Mouse (Mus musculus): Measurements from ENCODE around the gene Fam47e.
"Not testable (repeated sequence)": the region's sequence is repeated elsewhere in the genome, so short reads cannot be mapped to it uniquely, and the experiment has no call there.

The Fam47e gene

GRCm38 (mm10) chr5:92554891-92555511 lies at the start of gene Fam47e:
Gene Fam47e, plus strand, starts transcription at chr5:92555069.
- no peak for DNase-seq (ENCODE audit: low read depth, low spot score)

GRCm38 (mm10) chr5:92505402-92505865 lies 49.4 kb upstream of the Fam47e start:
- peak; percentile 93 for DNase-seq (ENCODE audit: low read depth, low spot score)

DNA sequence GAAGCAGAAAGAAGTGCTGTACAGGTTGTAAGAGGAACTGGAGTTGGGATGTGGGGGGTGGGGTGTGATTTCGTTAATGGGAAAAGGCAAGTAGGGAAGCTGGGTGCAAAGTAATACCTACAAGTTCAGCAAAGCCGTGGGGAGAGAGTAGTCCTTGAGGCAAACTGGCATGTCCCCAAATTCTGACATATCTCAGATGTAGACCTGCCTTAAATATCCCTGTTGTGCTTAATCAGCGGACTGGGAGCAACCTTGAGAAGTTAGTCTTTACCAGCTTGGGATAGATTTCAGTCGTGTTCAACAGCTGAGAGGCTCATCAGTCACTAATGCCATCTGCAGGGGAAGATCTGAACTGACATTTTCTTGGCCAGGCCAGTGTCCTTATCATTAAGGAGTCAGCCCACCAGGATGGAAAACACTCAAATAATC lies 48.6 kb upstream of the Fam47e start:
- no peak for DNase-seq (ENCODE audit: low read depth, low spot score)

DNA sequence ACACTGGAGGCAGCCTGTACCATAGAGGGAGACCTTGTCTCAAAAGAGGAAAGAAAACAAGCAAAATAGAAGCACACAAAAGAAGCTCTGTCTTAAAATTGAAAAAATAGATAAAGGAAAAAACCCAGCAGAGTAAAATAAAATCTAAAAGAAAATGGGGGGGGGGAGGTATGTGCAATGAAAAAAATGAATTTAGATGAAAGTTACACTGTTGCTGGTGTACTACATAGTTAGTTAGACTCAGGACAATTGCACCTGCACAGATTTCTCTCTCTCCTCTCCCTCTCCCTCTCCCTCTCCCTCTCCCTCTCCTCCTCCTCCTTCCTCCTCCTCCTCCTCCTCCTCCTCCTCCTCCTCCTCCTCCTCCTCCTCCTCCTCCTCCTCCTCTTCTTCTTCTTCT lies 48.1 kb upstream of the Fam47e start, which contains the start of gene Scarb2:
TSS of gene Scarb2 (minus strand) at position 101 of the 400 bp plus-strand sequence.
- DNase-seq (ENCODE audit: low read depth, low spot score): no peak

DNA sequence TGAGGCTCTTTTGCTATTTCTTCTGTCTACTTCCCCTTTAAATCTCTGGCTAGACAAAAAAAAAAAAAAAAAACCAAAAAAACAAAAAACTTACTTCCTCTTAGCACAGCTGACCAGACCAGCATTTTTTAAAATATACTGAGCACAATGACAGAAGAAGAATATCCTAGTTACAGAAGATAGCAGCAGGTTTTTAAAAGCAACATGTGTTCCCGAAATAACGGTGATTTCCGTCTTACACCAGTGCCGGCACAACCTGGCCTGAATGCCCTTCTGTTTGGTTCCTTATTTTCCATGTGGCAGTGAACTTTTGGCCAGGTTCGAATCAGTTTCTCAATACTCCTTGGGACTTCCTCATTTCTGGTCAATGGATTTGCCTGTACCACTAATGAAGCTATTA lies 46.0 kb upstream of the Fam47e start:
- no peak for DNase-seq (ENCODE audit: low read depth, low spot score)

DNA sequence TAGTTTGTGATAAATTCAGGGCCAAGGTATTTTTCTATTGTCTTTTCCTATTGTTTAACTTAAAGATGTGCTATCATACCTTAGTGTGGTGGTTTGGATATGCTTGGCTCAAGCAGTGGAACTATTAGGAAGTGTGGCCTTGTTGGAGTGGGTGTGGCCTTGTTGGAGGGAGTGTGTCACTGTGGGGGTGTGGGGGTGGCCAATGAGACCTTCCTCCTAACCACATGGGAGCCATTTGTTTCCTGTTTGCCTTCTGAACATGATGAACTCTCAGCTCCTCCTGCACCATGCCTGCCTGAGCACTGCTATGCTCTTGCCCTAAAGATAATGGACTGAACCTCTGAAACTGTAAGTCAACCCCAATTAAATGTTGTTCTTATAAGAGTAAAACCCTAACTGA lies 43.6 kb upstream of the Fam47e start:
- no peak for DNase-seq (ENCODE audit: low read depth, low spot score)

DNA sequence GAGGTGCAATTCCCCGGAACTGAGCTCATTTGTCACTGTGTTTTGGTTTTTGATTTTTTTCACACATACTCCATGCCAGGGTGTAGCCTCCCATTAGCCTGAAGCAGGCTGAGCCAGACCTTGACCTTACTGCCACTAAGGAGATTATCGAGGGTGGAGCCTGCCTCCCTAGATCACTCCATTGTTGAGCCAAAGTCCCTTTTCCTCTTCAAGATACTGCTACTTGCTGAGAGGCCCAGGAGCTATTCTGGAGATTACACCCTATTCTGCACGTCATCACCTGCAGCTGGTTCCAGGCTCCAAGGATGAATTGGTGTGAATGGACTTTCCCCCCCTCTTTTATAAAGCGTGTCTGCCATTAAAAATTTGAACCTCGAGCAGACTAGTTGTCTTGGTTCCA lies 42.8 kb upstream of the Fam47e start:
- no peak for DNase-seq (ENCODE audit: low read depth, low spot score)

DNA sequence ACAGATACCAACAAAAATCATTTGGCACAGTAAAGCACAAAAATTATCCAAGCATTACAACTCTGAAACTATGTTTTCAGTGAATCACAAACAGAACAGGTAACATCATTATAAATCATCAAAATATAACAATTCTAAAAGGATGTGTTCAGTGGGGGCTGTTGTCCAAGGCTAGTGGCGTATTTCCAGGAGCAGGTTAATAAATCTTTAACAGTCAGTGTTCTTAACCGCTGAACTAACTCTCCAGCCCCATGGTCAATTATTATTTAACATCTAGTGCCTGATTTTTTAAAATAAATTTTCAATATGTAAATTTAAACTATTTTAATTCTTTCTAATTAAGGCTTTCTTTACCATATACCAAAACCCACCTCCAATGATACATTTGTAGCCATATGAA lies 33.7 kb upstream of the Fam47e start:
- DNase-seq (ENCODE audit: low read depth, low spot score): not testable (repeated sequence)

- no peak for DNase-seq (ENCODE audit: low read depth, low spot score)
These were observed 30.0 kb upstream of the Fam47e start for GRCm38 (mm10) chr5:92524821-92525258.

DNA sequence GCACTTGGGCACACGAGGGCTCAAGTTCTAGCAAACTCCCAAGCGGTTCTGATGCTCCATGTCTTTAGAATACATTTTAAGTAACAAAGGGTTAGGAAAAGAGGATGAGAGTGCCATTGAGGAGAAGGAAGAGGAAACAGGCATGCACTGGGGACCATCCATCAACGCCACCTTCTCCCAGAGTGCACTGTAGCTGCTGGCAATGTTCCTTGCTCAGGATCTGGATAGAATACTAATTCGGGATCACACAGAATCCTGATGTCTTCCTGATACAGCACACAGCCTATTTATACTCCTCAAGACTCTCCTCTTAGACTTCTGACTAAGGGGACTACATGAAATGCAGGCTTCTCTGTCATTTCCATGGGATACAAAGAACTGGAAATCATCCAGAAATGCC lies 15.2 kb upstream of the Fam47e start:
- no peak for DNase-seq (ENCODE audit: low read depth, low spot score)

- DNase-seq (ENCODE audit: low read depth, low spot score): no peak
These were observed 2.3 kb upstream of the Fam47e start for GRCm38 (mm10) chr5:92552611-92553010.

DNA sequence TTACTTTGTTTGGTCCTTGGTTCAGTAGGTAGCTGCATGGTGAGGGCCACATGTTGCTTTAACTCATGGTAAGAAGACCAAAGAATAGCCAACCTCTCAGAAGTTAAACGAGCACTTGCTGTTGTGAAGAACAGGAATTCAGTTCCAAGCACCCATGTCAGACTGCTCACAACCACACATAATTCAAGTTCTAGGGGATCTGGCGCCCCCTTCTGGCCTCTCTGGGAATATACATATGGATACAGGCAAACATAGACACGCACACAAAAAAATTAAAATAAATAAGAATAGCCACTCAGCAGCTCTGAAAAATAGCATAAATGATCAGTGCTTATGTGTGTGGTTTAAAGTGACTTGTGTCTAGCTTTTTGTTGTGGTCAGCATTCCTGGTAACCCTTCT lies 930 bp upstream of the Fam47e start:
- no peak for DNase-seq (ENCODE audit: low read depth, low spot score)

DNA sequence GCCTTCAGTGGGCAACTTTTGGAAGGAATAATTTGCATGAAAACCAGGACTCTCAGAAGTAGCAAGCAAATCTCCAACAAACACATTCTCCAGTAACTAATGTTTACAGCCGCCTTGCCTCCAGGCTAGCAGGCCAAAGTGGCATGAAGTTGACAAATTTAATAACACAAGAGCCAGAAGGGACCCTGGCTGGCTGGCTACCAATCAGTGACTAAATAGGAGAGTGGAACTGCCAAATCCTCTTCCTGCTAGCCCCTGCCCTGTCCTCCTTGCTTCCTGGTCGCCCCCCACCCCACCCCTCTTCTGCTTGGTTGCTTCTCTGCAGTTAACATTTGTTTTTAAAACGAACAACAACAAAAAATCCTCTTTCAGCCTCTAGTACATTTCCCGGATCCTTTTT lies 426 bp upstream of the Fam47e start:
- DNase-seq (ENCODE audit: low read depth, low spot score): no peak

DNA sequence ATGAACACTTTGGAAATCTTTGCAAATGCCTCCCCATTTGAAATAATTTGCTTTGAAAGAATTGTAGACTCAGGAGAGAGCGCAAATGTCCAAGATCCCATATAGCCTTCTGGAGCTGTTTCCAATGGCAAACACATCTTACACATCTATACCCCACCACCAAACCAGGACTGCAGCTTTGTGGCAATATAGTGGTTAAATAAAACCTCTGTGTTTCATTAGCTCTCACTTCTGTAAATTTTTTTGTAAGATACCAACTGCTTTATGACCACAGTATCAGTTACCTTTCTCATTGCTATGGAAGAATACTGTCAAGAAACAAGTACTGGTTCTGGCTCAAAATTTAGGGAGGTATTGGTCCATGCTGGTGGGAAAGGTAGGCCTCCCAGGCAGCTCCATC lies 1.0 kb downstream of the Fam47e start:
- DNase-seq (ENCODE audit: low read depth, low spot score): no peak

DNA sequence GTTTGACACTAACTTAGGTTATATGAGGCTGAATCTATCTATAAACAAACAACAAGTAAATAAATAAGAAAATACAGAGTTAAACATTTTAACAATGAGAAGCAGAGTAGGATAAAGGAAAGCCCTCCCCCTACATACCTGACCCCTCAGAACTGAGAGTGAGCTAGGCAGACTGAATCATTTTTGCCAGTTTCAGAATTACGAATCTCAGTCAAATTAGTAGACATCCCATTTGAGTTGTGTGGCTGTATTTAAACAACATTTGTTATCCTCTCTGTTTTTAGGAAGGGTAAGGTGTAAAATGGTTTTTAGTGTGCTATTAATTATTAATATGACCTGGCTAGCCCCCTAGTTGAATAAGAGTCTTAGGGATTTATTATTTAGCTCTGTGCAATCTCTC lies 2.6 kb downstream of the Fam47e start:
- DNase-seq (ENCODE audit: low read depth, low spot score): no peak

DNA sequence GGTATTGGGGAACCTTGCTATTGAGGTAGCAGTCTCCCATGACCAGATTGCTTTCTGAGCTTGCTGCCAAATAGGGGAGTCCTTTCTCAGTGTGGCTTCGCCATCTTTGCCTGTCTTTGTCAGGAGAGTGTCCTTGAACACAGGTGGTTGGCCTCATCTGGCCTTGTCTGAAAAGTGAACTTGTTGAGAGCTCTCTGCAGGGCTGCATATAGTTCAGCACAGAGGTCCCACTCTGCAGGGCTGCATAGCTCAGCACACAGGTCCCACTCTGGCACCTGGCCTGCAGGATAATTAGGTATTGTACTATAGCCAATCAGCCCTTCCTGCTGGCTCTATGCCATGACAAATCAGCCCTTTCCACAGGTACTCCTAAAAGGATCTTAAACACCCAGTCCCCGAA lies 5.3 kb downstream of the Fam47e start:
- DNase-seq (ENCODE audit: low read depth, low spot score): no peak

- no peak for DNase-seq (ENCODE audit: low read depth, low spot score)
These were observed 7.1 kb downstream of the Fam47e start for GRCm38 (mm10) chr5:92562002-92562401.

DNA sequence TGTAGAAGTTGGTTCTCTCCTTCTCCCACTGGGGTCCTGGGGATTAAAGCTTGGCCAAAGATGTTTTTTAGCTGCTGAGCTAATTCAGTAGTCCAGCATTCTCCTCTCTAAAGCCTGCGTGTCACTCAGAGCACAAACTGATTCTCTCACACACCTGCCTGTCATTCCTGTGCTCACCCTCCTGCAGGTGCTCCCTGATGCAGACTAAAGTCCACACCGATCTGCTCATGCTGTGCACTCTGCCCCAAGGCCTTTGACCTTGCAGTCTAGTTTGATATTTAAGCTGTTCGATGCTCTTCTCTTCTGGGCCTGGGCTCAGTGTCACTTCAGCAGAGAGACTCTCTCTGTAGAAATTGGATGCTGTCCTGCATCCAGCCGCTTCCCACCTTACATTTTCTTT lies 16.4 kb downstream of the Fam47e start:
- DNase-seq (ENCODE audit: low read depth, low spot score): no peak

DNA sequence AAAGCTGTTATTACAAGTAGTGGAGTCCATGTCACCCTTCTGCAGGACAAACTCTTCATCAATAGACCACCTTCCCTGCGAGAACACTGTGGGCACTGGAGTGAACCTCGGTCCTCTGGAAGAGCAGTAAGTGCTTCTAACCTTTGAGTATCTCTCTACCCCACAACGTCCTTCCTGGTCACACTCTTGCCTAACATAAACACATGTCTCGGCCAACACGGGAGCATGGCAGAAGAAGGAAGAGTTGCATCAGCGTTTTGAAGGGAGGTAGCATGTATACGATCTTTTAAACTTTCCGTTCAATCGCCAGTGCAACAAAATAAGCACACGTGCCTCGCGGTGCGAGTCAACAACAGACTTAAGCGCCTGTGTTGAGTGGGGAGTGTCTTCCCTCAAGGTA lies 24.7 kb downstream of the Fam47e start:
- DNase-seq (ENCODE audit: low read depth, low spot score): no peak

DNA sequence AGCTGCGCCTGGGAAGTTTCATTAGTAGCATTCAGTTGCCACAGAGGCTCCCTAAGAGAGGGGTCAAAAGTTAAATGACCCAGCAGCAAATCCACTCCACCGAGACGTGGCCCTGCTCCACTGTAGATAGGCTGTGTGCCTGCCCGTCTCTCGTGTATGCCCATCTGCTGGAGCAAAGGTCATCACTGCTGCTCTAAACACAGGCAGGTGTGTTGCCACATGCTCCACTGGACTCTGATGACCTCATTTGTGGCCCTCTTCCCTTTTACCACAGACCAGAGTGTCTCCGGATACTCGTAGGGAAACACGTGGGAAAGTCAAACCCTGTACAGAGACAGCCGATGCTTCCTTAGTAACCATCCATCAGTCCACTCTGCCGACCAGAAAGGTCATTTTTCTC lies 31.1 kb downstream of the Fam47e start:
- DNase-seq (ENCODE audit: low read depth, low spot score): no peak

DNA sequence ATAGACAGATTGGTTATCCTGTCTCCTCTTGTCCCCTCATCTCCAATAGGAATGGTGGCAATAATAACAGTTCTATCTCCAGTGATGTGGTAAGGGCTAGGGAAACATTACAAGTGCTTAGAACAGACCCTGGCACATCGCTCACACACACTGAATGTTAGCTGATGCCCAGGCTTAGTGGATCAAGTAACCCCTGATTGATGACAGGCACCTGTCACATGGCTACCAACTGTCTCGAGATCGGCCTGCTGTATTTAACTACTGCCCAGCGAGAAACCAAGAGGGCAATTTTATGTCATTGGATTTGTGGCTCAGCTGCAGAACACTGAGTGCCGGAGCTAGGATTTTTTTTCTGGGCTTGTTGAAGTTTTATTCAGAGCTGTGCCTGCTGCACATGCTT lies 40.2 kb downstream of the Fam47e start:
- no peak for DNase-seq (ENCODE audit: low read depth, low spot score)

GRCm38 (mm10) chr5:92596865-92597264 lies 42.0 kb downstream of the Fam47e start:
- DNase-seq (ENCODE audit: low read depth, low spot score): no peak

DNA sequence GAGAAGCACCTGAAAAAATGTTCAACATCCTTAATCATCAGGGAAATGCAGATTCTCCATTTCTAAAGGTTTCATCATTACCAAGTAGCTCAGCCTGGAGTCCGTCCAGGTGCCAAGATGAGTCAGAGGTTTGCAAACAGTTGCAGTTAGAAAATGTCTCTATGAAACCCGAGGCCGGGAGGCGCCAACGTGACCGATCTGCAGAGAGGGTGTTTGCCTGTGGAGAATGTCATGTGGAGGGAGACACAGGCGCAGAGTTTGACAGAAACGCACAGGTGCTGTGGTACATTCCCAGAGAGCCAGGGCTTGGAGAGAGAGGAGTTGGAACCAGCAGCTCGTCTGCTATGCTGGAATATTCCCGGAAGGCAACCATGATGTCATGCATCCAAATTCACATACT lies 44.2 kb downstream of the Fam47e start:
- DNase-seq (ENCODE audit: low read depth, low spot score): no peak

Measured in forelimb bud, embryonic 11.5 days (tissue).